Mouse (Mus musculus): ENCODE data around the gene Ell. TPM values are rescaled to one million over a fixed set of nuclear protein-coding genes. Genes with fewer than 3 reads are reported as not detected.

The Ell gene
- total RNA-seq, 2 experiments from 2014 or later = 11.9 to 14.6 TPM

- DNase-seq = peak; percentile 81
- peak overlapping the region; percentile 88 for H3K27ac ChIP-seq
- no peak for TF ChIP-seq CTCF (IDR thresholded peaks at IDR 0.05)
- intact Hi-C loops (cut with DNase I) = loop anchor here (2.0 kb wide), 1 partner anchor 23 kb away; no protein-coding TSS in a partner anchor
- H3K4me3 ChIP-seq = peak overlapping the region; percentile 33
These were observed 22.7 kb downstream of the Ell start for GRCm38 (mm10) chr8:70561809-70562535.

GRCm38 (mm10) chr8:70562802-70563201 lies 23.5 kb downstream of the Ell start:
- no peak for TF ChIP-seq CTCF (IDR thresholded peaks at IDR 0.05)
- Histone ChIP-seq H3K4me3 (no peak overlapping the region), H3K27ac (peak overlapping the region; percentile 88)
- no peak for DNase-seq
- intact Hi-C loops (cut with DNase I) = no loop called here

GRCm38 (mm10) chr8:70563763-70564387 lies 24.6 kb downstream of the Ell start:
- H3K27ac ChIP-seq = peak overlapping the region; percentile 88
- intact Hi-C loops (cut with DNase I) = no loop called here
- H3K4me3 ChIP-seq = no peak overlapping the region
- peak; percentile 42 for DNase-seq
- no peak for TF ChIP-seq CTCF (IDR thresholded peaks at IDR 0.05)

GRCm38 (mm10) chr8:70564696-70565235 lies 25.5 kb downstream of the Ell start:
- peak; percentile 20 for DNase-seq
- intact Hi-C loops (cut with DNase I) = no loop called here
- TF ChIP-seq CTCF (IDR thresholded peaks at IDR 0.05) = no peak
- Histone ChIP-seq H3K27ac (peak overlapping the region; percentile 88), H3K4me3 (no peak overlapping the region)

GRCm38 (mm10) chr8:70565561-70565960 lies 26.3 kb downstream of the Ell start:
- DNase-seq = peak; percentile 72
- intact Hi-C loops (cut with DNase I) = no loop called here

GRCm38 (mm10) chr8:70570360-70570759 lies 31.1 kb downstream of the Ell start:
- TF ChIP-seq CTCF (IDR thresholded peaks at IDR 0.05) = no peak
- Histone ChIP-seq H3K4me3 (no peak overlapping the region), H3K27ac (peak overlapping the region; percentile 88)
- intact Hi-C loops (cut with DNase I) = no loop called here
- no peak for DNase-seq

More at GRCm38 (mm10) chr8:70565561-70565960, 26.3 kb downstream of the Ell start:
- no peak overlapping the region for H3K4me3 ChIP-seq
- peak overlapping the region; percentile 88 for H3K27ac ChIP-seq
- TF ChIP-seq CTCF (IDR thresholded peaks at IDR 0.05) = no peak

GRCm38 (mm10) chr8:70570990-70571389 lies 31.7 kb downstream of the Ell start:
- peak; percentile 94 for DNase-seq
- intact Hi-C loops (cut with DNase I) = no loop called here
- no peak overlapping the region for H3K4me3 ChIP-seq
- no peak for TF ChIP-seq CTCF (IDR thresholded peaks at IDR 0.05)
- peak overlapping the region; percentile 88 for H3K27ac ChIP-seq

- peak overlapping the region; percentile 88 for H3K27ac ChIP-seq
- no peak for DNase-seq
- TF ChIP-seq CTCF (IDR thresholded peaks at IDR 0.05) = no peak
- H3K4me3 ChIP-seq = no peak overlapping the region
- intact Hi-C loops (cut with DNase I) = no loop called here
These were observed 35.0 kb downstream of the Ell start for GRCm38 (mm10) chr8:70574302-70574701.

- Histone ChIP-seq H3K27ac (peak overlapping the region; percentile 88), H3K4me3 (no peak overlapping the region)
- intact Hi-C loops (cut with DNase I) = no loop called here
- DNase-seq = peak; percentile 70
- TF ChIP-seq CTCF (IDR thresholded peaks at IDR 0.05) = no peak
These were observed 35.7 kb downstream of the Ell start for GRCm38 (mm10) chr8:70574915-70575314.

GRCm38 (mm10) chr8:70577207-70577606 lies 38.0 kb downstream of the Ell start:
- no peak for DNase-seq
- peak; percentile 17; the same call in 1 of the 2 replicates for TF ChIP-seq CTCF (IDR thresholded peaks at IDR 0.05)
- Histone ChIP-seq H3K27ac (peak overlapping the region; percentile 50), H3K4me3 (no peak overlapping the region)
- intact Hi-C loops (cut with DNase I) = no loop called here

- DNase-seq = peak; percentile 89
These were observed 44.5 kb downstream of the Ell start for GRCm38 (mm10) chr8:70583476-70584387.

GRCm38 (mm10) chr8:70584606-70585257 lies 45.5 kb downstream of the Ell start:
- no peak for TF ChIP-seq CTCF (IDR thresholded peaks at IDR 0.05)
- intact Hi-C loops (cut with DNase I) = loop anchor here (2.0 to 5.0 kb wide), 3 partner anchors 24 to 62 kb away; no protein-coding TSS in a partner anchor

More at GRCm38 (mm10) chr8:70583476-70584387, 44.5 kb downstream of the Ell start:
- no peak for TF ChIP-seq CTCF (IDR thresholded peaks at IDR 0.05)
- no peak overlapping the region for H3K4me3 ChIP-seq
- intact Hi-C loops (cut with DNase I) = loop anchor here (2.0 kb wide), 1 partner anchor 23 kb away; no protein-coding TSS in a partner anchor
- peak overlapping the region; percentile 72 for H3K27ac ChIP-seq

More at GRCm38 (mm10) chr8:70584606-70585257, 45.5 kb downstream of the Ell start:
- peak overlapping the region; percentile 72 for H3K27ac ChIP-seq
- no peak overlapping the region for H3K4me3 ChIP-seq
- peak; percentile 24 for DNase-seq
